Mouse (Mus musculus): ENCODE results near the gene Ccdc62. TPM values are rescaled to one million over a fixed set of nuclear protein-coding genes. Genes with fewer than 3 reads are reported as not detected.
A peak's percentile ranks its signal among the peaks of the same experiment; 100 is the strongest.

Ccdc62 gene
- polyA plus RNA-seq, 1 experiment = 2.3 TPM

GRCm38 (mm10) chr5:123986925-123987324 lies 56.4 kb downstream of the Ccdc62 start:
- no peak for TF ChIP-seq CTCF (IDR thresholded peaks at IDR 0.05; ENCODE audit: borderline replicate concordance, control insufficient read depth, extremely low read depth, insufficient read depth, low read length, poor library complexity)
- H3K4me3 ChIP-seq (ENCODE audit: control insufficient read depth, insufficient read depth, low read length) = no peak overlapping the region
- 76% methylated on average over 2 of the region's 2 CpGs for WGBS
- H3K36me3 ChIP-seq (ENCODE audit: control insufficient read depth, insufficient read depth, low read length) = no peaks in the 10 kb centered on the region
- no peak overlapping the region for H3K27ac ChIP-seq (ENCODE audit: control insufficient read depth, insufficient read depth, low read length)
- no peak for DNase-seq
- no peaks in the 10 kb centered on the region for H3K4me1 ChIP-seq (replicated peaks; ENCODE audit: control insufficient read depth, insufficient read depth, low read length)
- no peaks in the 10 kb centered on the region for H3K27me3 ChIP-seq (ENCODE audit: control insufficient read depth, insufficient read depth, low read length)

- TF ChIP-seq CTCF (IDR thresholded peaks at IDR 0.05; ENCODE audit: borderline replicate concordance, control insufficient read depth, extremely low read depth, insufficient read depth, low read length, poor library complexity) = no peak
- no peak for TF ChIP-seq POLR2A (IDR thresholded peaks at IDR 0.05; ENCODE audit: control insufficient read depth, extremely low read depth, insufficient read depth, low read length, poor library complexity)
- WGBS = 90% methylated on average over 4 of the region's 4 CpGs
- DNase-seq = no peak
- H3K36me3 ChIP-seq (ENCODE audit: control insufficient read depth, insufficient read depth, low read length) = no peaks in the 10 kb centered on the region
- no peak overlapping the region for H3K27ac ChIP-seq (ENCODE audit: control insufficient read depth, insufficient read depth, low read length)
- H3K27me3 ChIP-seq (ENCODE audit: control insufficient read depth, insufficient read depth, low read length) = no peaks in the 10 kb centered on the region
- H3K4me3 ChIP-seq (ENCODE audit: control insufficient read depth, insufficient read depth, low read length) = no peak overlapping the region
- H3K4me1 ChIP-seq (replicated peaks; ENCODE audit: control insufficient read depth, insufficient read depth, low read length) = no peaks in the 10 kb centered on the region
Measured at GRCm38 (mm10) chr5:123987511-123987910, 57.0 kb downstream of the Ccdc62 start.

- no peaks in the 10 kb centered on the region for H3K36me3 ChIP-seq (ENCODE audit: control insufficient read depth, insufficient read depth, low read length)
- H3K27ac ChIP-seq (ENCODE audit: control insufficient read depth, insufficient read depth, low read length) = no peak overlapping the region
- no peak for DNase-seq
- H3K27me3 ChIP-seq (ENCODE audit: control insufficient read depth, insufficient read depth, low read length) = no peaks in the 10 kb centered on the region
- no peak overlapping the region for H3K4me3 ChIP-seq (ENCODE audit: control insufficient read depth, insufficient read depth, low read length)
- WGBS = 93% methylated on average over 20 of the region's 20 CpGs
- H3K4me1 ChIP-seq (replicated peaks; ENCODE audit: control insufficient read depth, insufficient read depth, low read length) = no peaks in the 10 kb centered on the region
- no peak for TF ChIP-seq POLR2A (IDR thresholded peaks at IDR 0.05; ENCODE audit: control insufficient read depth, extremely low read depth, insufficient read depth, low read length, poor library complexity)
- no peak for TF ChIP-seq CTCF (IDR thresholded peaks at IDR 0.05; ENCODE audit: borderline replicate concordance, control insufficient read depth, extremely low read depth, insufficient read depth, low read length, poor library complexity)
Measured at GRCm38 (mm10) chr5:123989941-123990885, 59.7 kb downstream of the Ccdc62 start.

- DNase-seq = no peak
- H3K27ac ChIP-seq (ENCODE audit: control insufficient read depth, insufficient read depth, low read length) = no peak overlapping the region
- no peak for TF ChIP-seq CTCF (IDR thresholded peaks at IDR 0.05; ENCODE audit: borderline replicate concordance, control insufficient read depth, extremely low read depth, insufficient read depth, low read length, poor library complexity)
- TF ChIP-seq POLR2A (IDR thresholded peaks at IDR 0.05; ENCODE audit: control insufficient read depth, extremely low read depth, insufficient read depth, low read length, poor library complexity) = no peak
- H3K4me1 ChIP-seq (replicated peaks; ENCODE audit: control insufficient read depth, insufficient read depth, low read length) = no peaks in the 10 kb centered on the region
- no peak overlapping the region for H3K4me3 ChIP-seq (ENCODE audit: control insufficient read depth, insufficient read depth, low read length)
- no peaks in the 10 kb centered on the region for H3K27me3 ChIP-seq (ENCODE audit: control insufficient read depth, insufficient read depth, low read length)
- no peaks in the 10 kb centered on the region for H3K36me3 ChIP-seq (ENCODE audit: control insufficient read depth, insufficient read depth, low read length)
- WGBS = 98% methylated on average over 6 of the region's 6 CpGs
Measured at GRCm38 (mm10) chr5:123991321-123991720, 60.8 kb downstream of the Ccdc62 start.

- TF ChIP-seq POLR2A (IDR thresholded peaks at IDR 0.05; ENCODE audit: control insufficient read depth, extremely low read depth, insufficient read depth, low read length, poor library complexity) (no peak), CTCF (IDR thresholded peaks at IDR 0.05; ENCODE audit: borderline replicate concordance, control insufficient read depth, extremely low read depth, insufficient read depth, low read length, poor library complexity) (no peak)
- DNase-seq = no peak
- H3K36me3 ChIP-seq (ENCODE audit: control insufficient read depth, insufficient read depth, low read length) = no peaks in the 10 kb centered on the region
- H3K4me3 ChIP-seq (ENCODE audit: control insufficient read depth, insufficient read depth, low read length) = no peak overlapping the region
- H3K27ac ChIP-seq (ENCODE audit: control insufficient read depth, insufficient read depth, low read length) = no peak overlapping the region
- 79% methylated on average over 10 of the region's 10 CpGs for whole genome bisulfite sequencing
- no peaks in the 10 kb centered on the region for H3K27me3 ChIP-seq (ENCODE audit: control insufficient read depth, insufficient read depth, low read length)
- H3K4me1 ChIP-seq (replicated peaks; ENCODE audit: control insufficient read depth, insufficient read depth, low read length) = no peaks in the 10 kb centered on the region
Measured at GRCm38 (mm10) chr5:123992193-123992637, 61.7 kb downstream of the Ccdc62 start.

GRCm38 (mm10) chr5:123992794-123993193 lies 62.3 kb downstream of the Ccdc62 start:
- no peak for TF ChIP-seq POLR2A (IDR thresholded peaks at IDR 0.05; ENCODE audit: control insufficient read depth, extremely low read depth, insufficient read depth, low read length, poor library complexity)
- peak; percentile 95 for TF ChIP-seq CTCF (IDR thresholded peaks at IDR 0.05; ENCODE audit: borderline replicate concordance, control insufficient read depth, extremely low read depth, insufficient read depth, low read length, poor library complexity)
- Histone ChIP-seq H3K4me1 (replicated peaks; ENCODE audit: control insufficient read depth, insufficient read depth, low read length) (no peaks in the 10 kb centered on the region), H3K27me3 (ENCODE audit: control insufficient read depth, insufficient read depth, low read length) (no peaks in the 10 kb centered on the region), H3K4me3 (ENCODE audit: control insufficient read depth, insufficient read depth, low read length) (no peak overlapping the region), H3K36me3 (ENCODE audit: control insufficient read depth, insufficient read depth, low read length) (no peaks in the 10 kb centered on the region), H3K27ac (ENCODE audit: control insufficient read depth, insufficient read depth, low read length) (no peak overlapping the region)
- DNase-seq = peak; percentile 77
- 50% methylated on average over 5 of the region's 5 CpGs for WGBS
